Mouse (Mus musculus): ENCODE measurements around the gene T2.

GRCm38 (mm10) chr17:8311751-8312150 lies 44.0 kb upstream of the T2 start:
- TF ChIP-seq CTCF (IDR thresholded peaks at IDR 0.05; ENCODE audit: borderline replicate concordance, control insufficient read depth, extremely low read depth, insufficient read depth, low read length, poor library complexity) (no peak), POLR2A (IDR thresholded peaks at IDR 0.05; ENCODE audit: control insufficient read depth, extremely low read depth, insufficient read depth, low read length, poor library complexity) (no peak)

All from thymus, adult 2 months (tissue).